Mouse (Mus musculus) ovary, postnatal 14 days (tissue): ENCODE data around the gene Crebrf.

Source experiments
- DNase-seq: peaks from one replicate; pipeline ENCODE4 v3.0.0; 2022; ENCODE audit warnings: low spot score

The Crebrf gene

GRCm38 (mm10) chr17:26705463-26706359, 9.7 kb upstream of the Crebrf start:
- DNase-seq, result no peak

GRCm38 (mm10) chr17:26707066-26707465, 8.4 kb upstream of the Crebrf start:
- no peak for DNase-seq

- no peak for DNase-seq
Measured at GRCm38 (mm10) chr17:26708499-26708898, 7.0 kb upstream of the Crebrf start.

GRCm38 (mm10) chr17:26708993-26709590, 6.4 kb upstream of the Crebrf start:
- DNase-seq, result no peak

GRCm38 (mm10) chr17:26710049-26710448, 5.4 kb upstream of the Crebrf start:
- DNase-seq, result no peak

GRCm38 (mm10) chr17:26715916-26716717, 667 bp downstream of the Crebrf start:
- peak; percentile 85 for DNase-seq

GRCm38 (mm10) chr17:26717868-26718267, 2.4 kb downstream of the Crebrf start:
- no peak for DNase-seq

- DNase-seq, result no peak
Measured at GRCm38 (mm10) chr17:26719405-26719804, 4.0 kb downstream of the Crebrf start.

GRCm38 (mm10) chr17:26721802-26722201, 6.4 kb downstream of the Crebrf start:
- DNase-seq, result no peak

- no peak for DNase-seq
Measured at GRCm38 (mm10) chr17:26724790-26725189, 9.3 kb downstream of the Crebrf start.

GRCm38 (mm10) chr17:26726674-26727073, 11.2 kb downstream of the Crebrf start:
- no peak for DNase-seq

GRCm38 (mm10) chr17:26727110-26727755, 11.8 kb downstream of the Crebrf start:
- DNase-seq, result no peak

- DNase-seq, result no peak
Measured at GRCm38 (mm10) chr17:26742581-26742980, 27.1 kb downstream of the Crebrf start.

GRCm38 (mm10) chr17:26743294-26743693, 27.8 kb downstream of the Crebrf start:
- DNase-seq, result no peak

- no peak for DNase-seq
Measured at GRCm38 (mm10) chr17:26749975-26750374, 34.5 kb downstream of the Crebrf start.

GRCm38 (mm10) chr17:26752297-26752696, 36.8 kb downstream of the Crebrf start:
- DNase-seq, result no peak

- DNase-seq, result no peak
Measured at GRCm38 (mm10) chr17:26753476-26753875, 38.0 kb downstream of the Crebrf start.

- no peak for DNase-seq
Measured at GRCm38 (mm10) chr17:26767100-26767753, 51.8 kb downstream of the Crebrf start.

GRCm38 (mm10) chr17:26767754-26768124, 52.3 kb downstream of the Crebrf start:
- no peak for DNase-seq

GRCm38 (mm10) chr17:26776211-26776610, 60.8 kb downstream of the Crebrf start:
- DNase-seq, result no peak

- DNase-seq, result no peak
Measured at GRCm38 (mm10) chr17:26778001-26778400, 62.6 kb downstream of the Crebrf start.
